Mouse (Mus musculus) midbrain, embryonic 13.5 days (tissue): ENCODE measurements around the gene Slc25a10. TPM values are rescaled to one million over a fixed set of nuclear protein-coding genes. Genes with fewer than 3 reads are reported as not detected.

Experiments used
- ATAC-seq: fragments of 200-750 bp; cut with Nextera tagmentation; 2 replicates; pipeline ENCODE4 v1.8.0; 2017; ENCODE audit warnings: mild to moderate bottlenecking, moderate TSS enrichment, moderate library complexity
- H3K27ac ChIP-seq: fragments of 300-500 bp; sonication (generic); 2 replicates; pipeline ENCODE4 v1.5.1; 2015; ENCODE audit warnings: inconsistent platforms, mild to moderate bottlenecking, moderate library complexity
- H3K27me3 ChIP-seq: fragments of 300-500 bp; sonication (generic); 2 replicates; pipeline ENCODE4 v1.6.1; 2015; ENCODE audit warnings: mild to moderate bottlenecking, inconsistent platforms
- H3K36me3 ChIP-seq: fragments of 300-500 bp; sonication (generic); 2 replicates; pipeline ENCODE4 v1.6.1; 2015; ENCODE audit warnings: mild to moderate bottlenecking, inconsistent platforms
- H3K4me1 ChIP-seq: fragments of 300-500 bp; sonication (generic); replicated peaks from 2 replicates; pipeline ENCODE4 v1.6.1; 2015; ENCODE audit warnings: inconsistent platforms
- H3K4me2 ChIP-seq: fragments of 300-500 bp; sonication (generic); replicated peaks from 2 replicates; pipeline ENCODE4 v1.6.1; 2015; ENCODE audit warnings: moderate library complexity, mild to moderate bottlenecking, inconsistent platforms
- H3K4me3 ChIP-seq: fragments of 300-500 bp; sonication (generic); replicated peaks from 2 replicates; pipeline ENCODE4 v1.5.1; 2015; ENCODE audit warnings: mild to moderate bottlenecking, inconsistent platforms
- H3K9ac ChIP-seq: fragments of 300-500 bp; sonication (generic); replicated peaks from 2 replicates; pipeline ENCODE4 v1.6.1; 2015; ENCODE audit warnings: mild to moderate bottlenecking, inconsistent platforms
- H3K9me3 ChIP-seq: fragments of 300-500 bp; sonication (generic); 2 replicates; pipeline ENCODE4 v1.6.1; 2016; ENCODE audit warnings: mild to moderate bottlenecking, inconsistent platforms
- WGBS: fragments of 180-500 bp; shearing (Covaris S2); methylation state at CpG from one replicate; pipeline ENCODE4 v1.1.7; 2015; 5-methylcytosine and 5-hydroxymethylcytosine counted together
- polyA plus RNA-seq: library from polyadenylated mRNA; unstranded; fragments of >200 nt; fragmentation: Nextera tagmentation; extraction: Ambion mirVana; gene quantifications from 2 replicates; pipeline ENCODE4 v1.2.1, GENCODE M21; 2015

Slc25a10 gene
- polyA plus RNA-seq, 1 experiment from 2014 or later: 28.2 TPM

- peak within 1 kb of the TSS; percentile 80 for H3K4me3 ChIP-seq
- H3K9me3 ChIP-seq: no peaks in the 10 kb centered on the region
- no peaks in the 10 kb centered on the region for H3K27me3 ChIP-seq
- WGBS: 4% methylated on average over 62 of the region's 62 CpGs
- H3K36me3 ChIP-seq: peaks cover 37% of the 10 kb centered on the region
- peak within 1 kb of the TSS; percentile 95 for H3K4me2 ChIP-seq
- H3K27ac ChIP-seq: peak within 1 kb of the TSS; percentile 71
- peaks cover 25% of the 10 kb centered on the region for H3K4me1 ChIP-seq
- H3K9ac ChIP-seq: peak within 1 kb of the TSS; percentile 89
- ATAC-seq: peak; percentile 96
Observed at GRCm38 (mm10) chr11:120457772-120458751, 33.6 kb upstream of the Slc25a10 start, which contains the start of the genes Oxld1 and Ccdc137. TSS of gene Oxld1 (minus strand) at chr11:120458068. TSS of gene Ccdc137 (plus strand) at chr11:120458115.

DNA sequence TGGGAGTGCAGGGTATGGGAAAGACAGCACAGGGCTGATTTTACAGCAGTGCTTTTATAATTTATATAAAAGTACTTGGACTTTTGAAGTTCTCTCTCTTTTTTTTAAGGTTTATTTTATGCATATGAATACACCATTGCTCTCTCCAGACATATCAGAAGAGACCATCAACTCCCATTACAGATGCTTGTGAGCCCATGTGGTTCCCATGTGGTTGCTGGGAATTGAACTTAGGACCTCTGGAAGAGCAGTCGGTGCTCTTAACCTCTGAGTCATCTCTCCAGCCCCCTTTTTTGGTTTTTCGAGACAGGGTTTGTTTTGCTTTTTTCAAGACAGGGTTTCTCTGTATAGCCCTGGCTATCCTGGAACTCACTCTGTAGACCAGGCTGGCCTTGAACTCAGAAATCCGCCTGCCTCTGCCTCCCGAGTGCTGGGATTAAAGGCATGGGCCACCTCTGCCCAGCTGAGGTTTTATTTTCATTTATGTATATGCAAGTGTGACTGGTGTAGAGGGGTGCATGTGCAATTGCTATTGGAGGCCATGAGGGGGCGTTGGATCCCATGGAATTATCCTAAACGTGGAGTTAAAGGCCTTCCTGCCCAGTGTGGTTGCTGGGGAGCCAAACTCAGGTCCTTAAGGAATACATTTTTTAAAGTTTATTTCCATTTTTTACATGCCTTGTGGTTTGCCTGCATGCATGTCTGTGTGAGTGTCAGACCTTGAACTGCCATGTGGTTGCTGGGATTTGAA lies 32.6 kb upstream of the Slc25a10 start:
- peak overlapping the region; percentile 95 for H3K4me2 ChIP-seq
- no peak for ATAC-seq
- WGBS: 77% methylated on average over 6 of the region's 6 CpGs

DNA sequence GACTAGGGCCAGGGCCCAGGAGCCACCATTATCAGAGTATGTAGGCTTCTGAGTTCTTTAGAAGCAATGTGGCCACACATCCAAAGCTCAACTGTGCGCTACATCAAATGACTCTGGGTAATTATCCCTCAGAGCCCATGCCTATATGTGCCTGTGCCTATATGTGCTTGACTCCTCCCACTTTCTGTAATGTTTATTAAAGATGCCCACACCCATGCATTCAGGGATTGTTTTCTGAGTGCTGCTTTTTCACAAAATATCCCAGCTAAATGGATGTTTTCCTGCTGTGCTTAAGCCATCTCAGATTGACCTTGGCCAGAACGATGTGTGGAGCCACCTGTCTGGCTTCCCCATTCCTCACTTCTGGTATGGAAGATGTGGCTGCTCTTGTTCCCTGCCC lies 28.1 kb upstream of the Slc25a10 start:
- H3K4me2 ChIP-seq: no peak overlapping the region
- no peak for ATAC-seq
- peaks cover 30% of the 10 kb centered on the region for H3K4me1 ChIP-seq
- no peak overlapping the region for H3K4me3 ChIP-seq
- H3K27me3 ChIP-seq: no peaks in the 10 kb centered on the region
- no peak overlapping the region for H3K27ac ChIP-seq
- H3K9ac ChIP-seq: no peak overlapping the region
- peaks cover 60% of the 10 kb centered on the region for H3K36me3 ChIP-seq
- WGBS: 91% methylated on average over 2 of the region's 2 CpGs
- no peaks in the 10 kb centered on the region for H3K9me3 ChIP-seq

More for the DNA sequence above, 32.6 kb upstream of the Slc25a10 start:
- peaks cover 47% of the 10 kb centered on the region for H3K36me3 ChIP-seq
- no peak overlapping the region for H3K27ac ChIP-seq
- peaks cover 25% of the 10 kb centered on the region for H3K4me1 ChIP-seq
- no peaks in the 10 kb centered on the region for H3K9me3 ChIP-seq
- peak overlapping the region; percentile 89 for H3K9ac ChIP-seq
- peak overlapping the region; percentile 80 for H3K4me3 ChIP-seq
- no peaks in the 10 kb centered on the region for H3K27me3 ChIP-seq

DNA sequence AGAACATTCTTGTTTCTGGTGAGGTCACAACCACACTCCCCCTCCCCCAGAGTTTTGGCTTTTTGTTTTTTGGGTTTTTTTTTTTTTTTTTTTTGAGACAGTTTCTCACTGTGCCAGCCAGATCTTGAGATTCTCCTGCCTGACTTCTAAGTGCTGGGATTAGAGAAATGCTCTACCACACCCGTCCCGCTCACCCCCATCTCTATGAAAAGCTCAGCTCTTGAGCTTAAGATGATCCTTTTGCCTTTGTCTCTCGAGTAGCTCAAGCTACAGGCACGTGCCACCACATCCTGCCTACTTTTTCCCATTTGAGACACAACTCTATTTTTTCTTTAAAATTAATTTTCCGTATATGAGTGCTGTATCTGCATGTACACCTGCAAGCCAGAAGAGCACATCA lies 27.3 kb upstream of the Slc25a10 start:
- no peak overlapping the region for H3K27ac ChIP-seq
- no peak overlapping the region for H3K4me3 ChIP-seq
- no peaks in the 10 kb centered on the region for H3K27me3 ChIP-seq
- H3K9ac ChIP-seq: no peak overlapping the region
- H3K4me2 ChIP-seq: no peak overlapping the region
- H3K9me3 ChIP-seq: no peaks in the 10 kb centered on the region
- peaks cover 27% of the 10 kb centered on the region for H3K4me1 ChIP-seq
- no peak for ATAC-seq
- peaks cover 65% of the 10 kb centered on the region for H3K36me3 ChIP-seq
- 83% methylated on average over 5 of the region's 5 CpGs for WGBS

- Histone ChIP-seq H3K27me3 (no peaks in the 10 kb centered on the region), H3K9ac (no peak overlapping the region), H3K9me3 (no peaks in the 10 kb centered on the region), H3K36me3 (peaks cover 68% of the 10 kb centered on the region), H3K4me2 (peak overlapping the region; percentile 98; the same call in 1 of the 2 replicates), H3K27ac (no peak overlapping the region), H3K4me3 (0 out of 2 replicates have a peak overlapping the region, but pooled peaks have one; percentile 99), H3K4me1 (peaks cover 26% of the 10 kb centered on the region)
- no peak for ATAC-seq
- 91% methylated on average over 4 of the region's 4 CpGs for WGBS
Observed at GRCm38 (mm10) chr11:120465521-120465920, 26.1 kb upstream of the Slc25a10 start.

DNA sequence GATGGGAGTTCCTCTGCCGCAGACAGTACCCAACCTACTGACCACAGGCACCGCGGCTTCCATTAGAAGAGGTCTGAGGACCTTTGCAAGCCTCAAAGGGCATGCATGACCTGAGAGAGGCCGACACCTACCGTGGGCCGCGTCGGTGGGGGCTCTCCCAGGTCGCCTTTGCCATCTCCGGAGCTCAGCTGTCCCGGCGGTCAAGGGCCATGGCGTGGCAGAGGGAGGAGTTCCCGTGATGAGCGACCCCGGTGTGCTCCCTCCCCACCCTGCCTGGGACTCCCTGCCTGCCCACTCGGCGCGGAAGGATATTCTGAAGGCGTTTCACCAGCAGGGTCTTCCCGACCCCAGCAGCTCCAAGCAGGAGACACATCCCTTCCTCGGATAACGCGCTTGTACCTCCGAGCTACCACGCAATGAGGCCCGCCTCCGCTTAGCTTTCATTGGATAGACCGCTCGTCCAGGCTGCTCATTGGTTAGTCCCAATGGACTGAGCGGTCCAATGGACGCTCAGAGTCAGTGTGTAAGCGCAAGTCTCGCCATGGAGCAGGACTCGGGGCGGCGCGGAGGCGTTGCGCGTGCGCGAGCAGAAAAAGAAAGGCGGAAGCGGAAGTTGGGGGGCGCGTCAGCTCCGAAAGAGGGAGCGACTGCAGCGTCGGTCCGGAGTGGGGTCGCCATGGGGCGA lies 24.4 kb upstream of the Slc25a10 start, which contains the start of gene Arl16:
Gene Arl16 (minus strand): TSS at position 557 of the 685 bp plus-strand sequence.
- peak; percentile 100 for ATAC-seq
- WGBS: under 1% methylated on average over 48 of the region's 54 CpGs

GRCm38 (mm10) chr11:120467736-120468092 lies 23.9 kb upstream of the Slc25a10 start:
- ATAC-seq: no peak
- Histone ChIP-seq H3K4me1 (peaks cover 26% of the 10 kb centered on the region), H3K27ac (peak overlapping the region; percentile 72; the same call in 1 of the 2 replicates), H3K4me2 (peak overlapping the region; percentile 84), H3K4me3 (peak overlapping the region; percentile 99), H3K27me3 (no peaks in the 10 kb centered on the region), H3K36me3 (peaks cover 68% of the 10 kb centered on the region), H3K9me3 (no peaks in the 10 kb centered on the region), H3K9ac (peak overlapping the region; percentile 91)
- WGBS: 1% methylated on average over 33 of the region's 33 CpGs

More for the DNA sequence above, 24.4 kb upstream of the Slc25a10 start, which contains the start of gene Arl16:
- Histone ChIP-seq H3K4me1 (peaks cover 26% of the 10 kb centered on the region), H3K36me3 (peaks cover 68% of the 10 kb centered on the region), H3K9ac (peak within 1 kb of the TSS; percentile 95), H3K4me2 (peak within 1 kb of the TSS; percentile 98), H3K27ac (peak within 1 kb of the TSS; percentile 85), H3K27me3 (no peaks in the 10 kb centered on the region), H3K4me3 (peak within 1 kb of the TSS; percentile 99), H3K9me3 (no peaks in the 10 kb centered on the region)

GRCm38 (mm10) chr11:120472052-120472451 lies 19.6 kb upstream of the Slc25a10 start:
- Histone ChIP-seq H3K4me3 (no peak overlapping the region), H3K9me3 (no peaks in the 10 kb centered on the region), H3K36me3 (peaks cover 79% of the 10 kb centered on the region), H3K27ac (no peak overlapping the region), H3K4me1 (peaks cover 12% of the 10 kb centered on the region), H3K4me2 (no peak overlapping the region), H3K9ac (no peak overlapping the region), H3K27me3 (no peaks in the 10 kb centered on the region)
- ATAC-seq: no peak
- WGBS: 97% methylated on average over 6 of the region's 6 CpGs

DNA sequence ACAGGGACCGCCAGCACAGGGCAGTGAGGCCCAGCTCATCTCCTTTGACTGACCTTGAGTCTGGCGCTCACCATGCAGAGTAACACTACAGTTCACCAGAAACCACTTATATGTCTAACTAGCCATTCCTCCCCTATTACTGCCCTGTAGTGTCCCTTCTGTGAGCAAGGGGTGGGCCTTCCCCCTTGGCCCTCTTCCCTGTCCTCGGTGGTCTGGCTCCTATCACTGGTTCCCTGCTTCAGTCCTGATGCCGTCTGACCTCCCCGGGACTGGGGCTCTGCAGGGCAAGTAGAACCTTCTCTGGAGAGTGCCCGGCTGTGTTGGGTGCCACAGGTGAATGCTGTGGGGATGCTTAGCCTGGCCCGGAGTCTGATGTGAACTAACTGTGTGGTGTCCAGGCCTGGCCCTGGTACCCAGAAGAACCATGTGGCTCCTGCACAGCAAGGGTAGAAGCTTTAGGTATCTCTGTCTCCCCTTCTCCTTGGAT lies 8.1 kb upstream of the Slc25a10 start:
- H3K36me3 ChIP-seq: peaks cover 74% of the 10 kb centered on the region
- H3K9ac ChIP-seq: peak overlapping the region; percentile 90
- peak overlapping the region; percentile 94 for H3K4me2 ChIP-seq
- no peaks in the 10 kb centered on the region for H3K27me3 ChIP-seq
- 91% methylated on average over 7 of the region's 7 CpGs for WGBS
- peak; percentile 18; the same call in 1 of the 2 replicates for ATAC-seq
- no peaks in the 10 kb centered on the region for H3K9me3 ChIP-seq
- H3K27ac ChIP-seq: peak overlapping the region; percentile 91
- H3K4me1 ChIP-seq: peaks cover 21% of the 10 kb centered on the region
- H3K4me3 ChIP-seq: peak overlapping the region; percentile 88

DNA sequence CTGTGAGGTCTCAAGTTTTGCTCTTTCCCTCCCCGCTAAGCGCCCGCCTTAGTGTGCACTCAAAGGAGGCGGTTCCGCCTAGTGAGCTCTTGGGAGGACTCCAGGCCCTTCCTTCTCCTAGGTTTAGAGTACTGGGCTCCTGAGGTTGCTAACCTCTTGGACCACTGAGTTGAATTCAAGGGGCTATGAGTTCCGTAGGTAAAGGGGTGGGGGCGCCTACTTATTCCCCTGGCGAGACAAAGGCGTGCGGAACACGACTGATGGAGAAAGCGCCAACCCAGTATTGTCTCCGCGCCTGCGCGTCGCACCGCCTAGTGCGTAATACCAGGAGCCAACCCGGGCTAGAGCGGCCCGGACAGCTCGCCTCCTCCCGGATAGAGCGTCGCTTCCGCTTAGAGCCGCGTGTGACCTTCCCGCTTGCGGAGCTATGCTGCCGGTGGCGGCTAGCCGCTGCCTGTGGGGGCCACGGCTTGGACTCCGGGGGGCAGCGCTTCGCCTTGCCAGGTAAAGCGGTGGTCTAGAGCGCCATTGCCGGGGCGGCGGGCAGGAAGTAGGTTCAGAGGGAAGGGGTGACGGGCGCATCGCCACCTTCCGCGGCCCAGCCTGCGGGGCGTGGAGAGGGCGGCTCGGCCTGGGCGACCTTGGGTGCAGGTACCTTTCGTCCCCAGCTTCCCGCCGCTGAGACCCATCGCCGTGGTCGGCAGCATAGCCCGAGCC lies 7.2 kb upstream of the Slc25a10 start, which contains the start of gene Mrpl12:
Gene Mrpl12 (plus strand): TSS at position 349 of the 717 bp plus-strand sequence.
- H3K4me2 ChIP-seq: peak within 1 kb of the TSS; percentile 94
- H3K27ac ChIP-seq: peak within 1 kb of the TSS; percentile 91
- peaks cover 70% of the 10 kb centered on the region for H3K36me3 ChIP-seq
- H3K27me3 ChIP-seq: no peaks in the 10 kb centered on the region
- peaks cover 22% of the 10 kb centered on the region for H3K4me1 ChIP-seq
- WGBS: under 1% methylated on average over 60 of the region's 60 CpGs
- H3K9me3 ChIP-seq: no peaks in the 10 kb centered on the region
- ATAC-seq: peak; percentile 96
- peak within 1 kb of the TSS; percentile 90 for H3K9ac ChIP-seq
- peak within 1 kb of the TSS; percentile 88 for H3K4me3 ChIP-seq
